Mouse (Mus musculus): ENCODE results near the gene Ptf1a. TPM values are rescaled to one million over a fixed set of nuclear protein-coding genes. Genes with fewer than 3 reads are reported as not detected.

Ptf1a gene
- total RNA-seq (2021) = not detected
- long read RNA-seq, experiment 1 = 0 reads
- long read RNA-seq, experiment 2 = 0 reads

DNA sequence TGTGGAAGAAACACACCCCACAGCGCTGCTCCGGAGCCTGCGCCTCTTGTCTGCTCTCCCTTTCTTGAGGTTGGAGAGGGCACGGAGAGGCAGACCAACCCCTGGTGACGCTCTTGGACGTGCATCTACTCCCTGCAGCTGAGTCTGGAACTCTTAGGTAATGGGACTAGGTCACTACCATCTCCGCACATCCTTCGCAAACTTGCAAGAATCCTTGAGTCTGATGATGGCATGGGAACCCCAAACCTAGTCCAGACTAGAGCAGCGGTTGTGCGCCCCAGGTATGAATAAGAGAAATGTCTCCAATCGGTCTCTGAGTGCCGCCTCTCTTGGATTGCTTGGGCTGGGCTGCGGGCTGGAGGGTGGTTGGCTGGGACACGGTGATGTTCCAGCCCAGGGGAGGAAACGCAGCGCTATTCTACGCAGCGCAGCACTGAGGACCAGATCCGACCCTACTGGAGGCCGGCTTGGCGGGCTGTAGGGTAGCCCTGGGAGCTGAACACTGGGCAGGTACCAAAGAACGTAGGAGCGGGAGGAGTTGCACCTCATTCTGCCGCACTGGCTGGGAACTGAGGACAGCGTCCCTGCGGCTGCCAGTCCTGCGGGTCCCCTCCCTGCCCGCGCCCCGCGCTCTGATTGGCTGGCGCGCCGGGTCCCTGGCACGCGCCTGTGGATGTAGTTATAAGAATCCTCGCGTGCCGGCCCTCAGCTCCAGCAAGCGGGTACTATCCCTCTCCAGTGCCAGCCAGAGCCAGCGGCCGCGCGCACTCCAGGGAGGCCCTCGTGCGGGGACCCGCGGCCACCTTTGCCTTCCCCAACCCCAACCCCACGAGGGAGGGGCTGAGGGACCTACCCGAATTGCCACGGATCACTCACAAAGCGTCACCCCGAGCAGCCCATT, at the start of gene Ptf1a:
Ptf1a (plus strand) TSS at position 733 of the 901 bp plus-strand sequence.
- DNase-seq = no peak

DNA sequence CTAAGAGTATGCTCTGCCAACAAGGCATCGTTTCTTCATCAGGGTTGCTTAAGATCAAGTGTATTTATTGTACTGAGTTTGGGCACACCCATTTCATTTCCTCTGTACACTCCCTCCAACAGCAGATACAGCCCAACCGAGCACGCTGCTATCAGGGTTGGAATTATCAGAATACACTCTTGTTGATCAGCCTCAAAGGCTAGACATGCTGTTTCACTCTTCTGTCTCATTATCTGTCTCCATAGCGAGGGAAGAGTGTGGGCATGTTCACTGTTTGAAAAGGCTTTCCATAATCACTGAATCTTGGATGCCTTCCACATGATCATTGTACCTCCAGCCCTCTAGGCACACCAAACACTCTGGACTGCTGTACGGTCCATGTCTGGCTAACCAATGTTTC, 40.1 kb upstream of the Ptf1a start:
- no peak for DNase-seq

DNA sequence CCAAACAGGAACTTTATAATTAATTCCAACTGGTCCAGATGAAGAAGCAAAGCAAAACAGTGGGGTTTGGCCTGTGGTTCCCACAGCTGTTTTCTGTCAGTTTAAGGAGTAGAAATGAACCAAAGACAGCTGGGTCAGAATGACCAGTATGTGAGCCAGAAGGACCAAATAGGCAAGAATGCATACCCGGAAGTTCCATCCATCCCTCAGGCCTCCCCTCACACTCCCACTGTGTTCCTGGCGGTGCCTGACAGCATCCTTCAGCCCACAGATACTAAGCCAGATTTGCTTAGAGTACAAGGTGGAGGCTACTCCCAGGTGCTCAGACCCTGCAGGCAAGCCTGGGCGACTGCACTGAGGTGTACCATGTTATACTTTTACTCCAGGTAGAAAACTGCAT, 38.9 kb upstream of the Ptf1a start:
- DNase-seq = no peak

DNA sequence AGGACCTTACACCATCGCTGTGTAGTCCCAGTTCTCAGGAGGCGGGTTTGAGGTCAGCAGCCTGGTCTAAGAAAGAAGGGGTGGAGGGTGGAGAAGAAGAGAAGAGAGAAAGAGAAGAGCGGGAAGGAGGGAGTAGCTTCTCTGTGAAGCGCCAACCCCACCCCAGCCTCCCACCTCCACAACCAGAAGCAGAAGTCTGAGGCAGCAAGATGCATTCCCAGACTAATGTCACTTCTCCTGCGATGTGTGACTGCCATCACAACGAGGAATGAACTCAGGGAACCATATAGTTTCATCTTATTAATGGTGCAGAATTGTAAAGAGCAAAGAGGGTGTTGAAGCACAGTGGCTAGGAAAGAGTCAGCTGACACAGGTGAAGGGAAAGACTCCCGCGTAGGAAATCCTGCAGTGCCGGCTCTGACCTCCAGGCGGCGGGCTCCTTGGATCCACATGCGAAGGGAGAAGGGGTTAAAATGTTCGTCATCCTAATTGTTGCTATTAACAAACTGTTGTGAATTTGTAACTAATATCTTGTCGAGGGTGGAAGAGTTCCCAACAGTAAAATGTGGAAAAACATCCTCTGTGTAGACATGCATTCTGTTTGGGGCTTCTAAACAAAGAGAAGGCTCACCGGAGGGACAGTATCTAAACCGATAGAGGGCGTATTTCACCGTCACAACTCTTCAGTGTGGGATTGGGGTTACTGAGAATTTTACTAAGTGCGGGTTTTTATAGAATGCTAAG, 31.1 kb upstream of the Ptf1a start:
- peak; percentile 68 for DNase-seq

DNA sequence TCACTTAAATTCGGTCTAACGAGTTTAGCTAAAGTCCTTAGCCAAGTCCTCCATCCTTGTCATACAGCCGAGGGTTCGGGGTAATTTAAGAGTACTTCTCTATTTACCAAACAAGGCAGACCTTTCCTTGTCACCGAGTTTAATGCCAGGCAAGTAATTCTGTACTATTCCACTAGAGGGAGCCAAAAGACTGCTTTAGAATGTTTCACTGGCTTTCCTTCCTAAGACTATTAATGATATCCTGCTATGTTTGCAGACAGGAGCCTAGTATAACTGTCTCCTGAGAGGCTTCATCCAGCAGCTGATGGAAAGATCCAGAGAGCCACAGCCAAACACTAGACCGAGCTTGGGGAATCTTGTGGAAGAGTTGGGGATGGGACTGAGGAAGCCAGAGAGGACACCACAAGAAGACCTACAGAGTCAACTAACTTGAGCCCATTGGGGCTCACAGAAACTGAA, 30.4 kb upstream of the Ptf1a start:
- DNase-seq = no peak

DNA sequence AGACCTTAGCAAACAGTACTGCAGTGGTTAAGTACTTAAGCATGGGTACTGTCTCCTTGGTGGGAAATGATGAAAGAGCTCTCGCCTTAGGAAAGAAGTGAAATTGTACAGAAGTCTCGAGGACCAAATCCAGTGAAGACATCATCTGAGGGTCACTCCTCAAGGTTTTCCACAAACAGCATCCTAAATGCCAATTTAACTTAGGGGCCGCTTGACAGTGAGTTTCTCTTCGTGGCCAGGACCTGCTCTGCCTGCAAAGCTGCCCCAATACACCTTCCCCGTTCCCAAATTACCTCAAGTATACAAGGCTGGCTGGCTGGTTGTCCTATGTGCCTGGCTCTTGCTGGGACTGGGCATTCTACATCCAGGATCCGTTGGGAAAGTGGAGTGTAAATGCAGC, 29.4 kb upstream of the Ptf1a start:
- no peak for DNase-seq

DNA sequence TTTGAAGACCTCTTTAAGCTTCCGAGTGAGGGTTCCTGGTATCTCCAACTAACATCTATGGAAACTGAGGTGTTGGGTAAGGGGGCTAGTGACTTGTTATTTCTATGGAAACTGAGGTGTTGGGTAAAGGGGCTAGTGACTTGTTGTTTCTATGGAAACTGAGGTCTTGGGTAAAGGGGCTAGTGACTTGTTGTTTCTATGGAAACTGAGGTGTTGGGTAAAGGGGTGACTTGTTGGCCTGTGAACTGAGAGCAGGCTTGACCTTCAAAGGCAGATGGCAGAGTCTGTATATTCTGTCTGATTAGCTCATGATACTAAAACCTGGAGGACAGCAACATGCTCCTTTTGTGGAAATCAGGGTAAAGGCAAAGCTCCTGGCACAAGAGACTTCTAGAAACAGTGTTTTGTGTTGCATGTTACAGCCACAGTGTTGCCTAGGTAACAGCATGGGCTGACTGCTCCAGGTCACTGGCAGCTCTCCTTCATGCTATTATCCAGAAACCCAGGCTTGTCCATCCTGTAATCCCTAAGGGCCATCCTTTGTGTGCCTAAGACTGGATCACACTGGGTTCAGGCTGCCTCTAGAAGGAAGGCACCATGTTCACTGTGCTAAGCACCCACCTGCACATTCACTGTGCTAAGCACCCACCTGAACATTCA, 25.6 kb upstream of the Ptf1a start:
- DNase-seq = no peak

DNA sequence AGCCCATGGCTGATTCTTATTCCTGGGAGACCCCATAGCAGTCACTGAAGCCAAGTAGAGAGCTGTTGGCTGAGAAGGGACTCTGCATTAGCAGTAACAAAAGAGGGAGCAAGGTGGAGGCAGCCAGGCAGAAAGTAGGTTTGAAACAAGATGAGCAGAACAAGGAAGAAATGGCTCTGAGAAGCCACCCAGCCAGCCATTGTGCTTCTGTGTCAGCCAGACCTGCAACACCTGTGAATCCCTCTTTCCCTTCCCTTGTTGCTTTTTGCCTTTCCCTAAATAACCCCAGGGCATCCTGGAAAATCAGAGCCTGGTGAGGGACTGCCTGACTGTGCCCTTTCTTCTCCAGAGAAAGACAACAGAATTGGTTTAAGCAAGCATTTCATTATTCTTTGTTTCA, 23.2 kb upstream of the Ptf1a start:
- no peak for DNase-seq

DNA sequence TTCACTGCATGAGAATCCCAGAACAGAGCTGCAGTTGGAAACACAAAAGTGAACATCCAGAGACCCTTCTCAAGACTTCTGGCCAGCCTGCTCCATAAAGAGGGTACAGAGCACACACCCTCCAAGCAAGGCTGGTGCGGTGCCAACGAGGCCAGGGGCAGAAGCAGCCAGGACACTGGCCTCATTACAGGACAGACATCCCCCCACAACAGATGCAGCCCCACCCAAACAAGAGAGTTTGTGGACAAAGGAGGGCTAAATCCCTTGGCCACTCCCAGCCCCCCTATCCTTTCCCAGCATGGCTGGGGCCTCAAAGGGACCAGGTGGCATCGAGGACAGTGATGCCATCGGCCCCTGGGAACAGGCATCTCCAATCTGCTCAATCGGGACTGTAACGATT, 22.4 kb upstream of the Ptf1a start:
- DNase-seq = no peak

DNA sequence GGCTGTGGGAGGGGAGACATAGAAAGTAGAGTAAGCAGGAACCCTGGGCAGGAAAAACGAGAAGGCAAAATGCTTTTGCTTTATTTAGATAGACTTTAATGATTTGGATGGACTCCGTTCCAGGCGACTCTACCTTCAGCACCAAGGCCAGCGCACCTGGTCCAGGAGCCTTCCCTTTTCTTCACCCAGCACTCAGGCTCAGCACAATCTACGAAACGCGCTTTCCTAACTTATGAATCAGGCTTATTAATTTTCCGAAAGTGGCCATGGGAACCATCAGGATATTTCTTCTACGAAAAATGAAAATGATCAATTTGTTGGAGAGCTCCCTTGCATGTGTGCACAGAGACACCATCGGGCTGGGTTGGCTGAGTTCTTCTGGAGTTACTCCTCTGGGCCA, 16.4 kb upstream of the Ptf1a start:
- DNase-seq = peak; percentile 29

DNA sequence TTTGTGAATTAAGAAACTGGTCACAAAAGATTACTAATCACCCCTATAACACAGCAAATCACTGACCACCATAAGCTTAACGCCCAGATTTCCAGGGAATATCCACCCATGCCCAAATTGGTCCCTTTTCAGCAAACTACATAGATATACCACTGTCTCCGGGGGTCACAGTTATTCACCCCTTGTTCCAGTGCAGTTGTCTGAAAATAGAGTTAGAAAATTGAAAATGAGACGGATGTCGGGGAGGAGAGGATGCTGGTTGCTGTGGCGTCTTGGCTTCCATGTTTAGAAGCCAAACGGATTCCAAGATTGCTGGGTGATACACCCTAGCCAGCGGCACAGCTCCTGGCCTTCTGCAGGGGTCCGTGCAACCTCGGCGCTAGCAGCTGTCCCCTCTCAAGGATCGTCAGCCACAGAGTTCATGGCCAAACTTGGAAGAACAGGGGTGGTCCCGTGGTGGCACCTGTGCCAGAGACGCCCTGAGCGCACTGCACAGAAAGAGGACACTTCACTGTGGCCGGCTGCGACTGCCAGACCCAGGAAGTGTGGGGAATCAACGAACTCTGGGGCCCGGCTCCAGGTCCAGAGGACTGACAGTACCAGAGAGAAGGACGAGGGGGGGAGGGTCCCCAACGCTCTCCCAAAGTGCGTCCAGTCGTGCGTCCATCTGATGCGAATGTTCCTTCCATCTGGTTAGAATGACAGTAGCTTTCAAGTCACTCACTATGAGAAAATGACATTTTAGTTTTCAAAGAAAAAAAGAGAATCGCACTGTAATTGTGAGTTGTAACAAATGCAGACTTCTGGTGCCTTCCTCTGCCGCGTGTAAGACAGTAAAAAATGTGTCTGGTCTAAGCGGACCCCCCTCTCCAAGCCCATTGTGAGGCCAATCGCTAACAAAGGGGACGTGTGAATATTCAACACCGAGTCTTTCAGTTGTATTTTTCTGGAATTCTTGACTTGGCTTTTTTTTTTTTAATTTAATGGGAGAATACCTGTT, 15.5 kb upstream of the Ptf1a start:
- no peak for DNase-seq

DNA sequence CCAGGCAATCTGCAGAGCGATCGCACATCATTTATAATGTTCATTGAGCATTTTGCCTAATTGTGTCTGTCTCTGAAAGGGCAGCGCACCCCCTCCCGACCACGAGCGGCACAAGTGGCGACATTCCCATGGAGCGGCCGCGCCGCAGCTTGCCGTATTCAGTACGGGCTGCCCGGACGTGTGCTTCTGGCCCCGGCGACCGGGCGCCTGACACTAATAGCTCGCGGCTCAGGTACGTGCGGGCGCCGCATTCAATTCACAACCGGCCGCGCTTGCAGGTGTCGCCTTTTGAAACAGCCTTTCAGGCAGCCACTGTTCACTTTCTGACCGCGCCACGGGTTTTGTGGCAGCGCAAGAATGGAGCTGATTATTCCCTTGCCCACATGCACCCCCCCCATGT, 14.7 kb upstream of the Ptf1a start:
- DNase-seq = no peak

DNA sequence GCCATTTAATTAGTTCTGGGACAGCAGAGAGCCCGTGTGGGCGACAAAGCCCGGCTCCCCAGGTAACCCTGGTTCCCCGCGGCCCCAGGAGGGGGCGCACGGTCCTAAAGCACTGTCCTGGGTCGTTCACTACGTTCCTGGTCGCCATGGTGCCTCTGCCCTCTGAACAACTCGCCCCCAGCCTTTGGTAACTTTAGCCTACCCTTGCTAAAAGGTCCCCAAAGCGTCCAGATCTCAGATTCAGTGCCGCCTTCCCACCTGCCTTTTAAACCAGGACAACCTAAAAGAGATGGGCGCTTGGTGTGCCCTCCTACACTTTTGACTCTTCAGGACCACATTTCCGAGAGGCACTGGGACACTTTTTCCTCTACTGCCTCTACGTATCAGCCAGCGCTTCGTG, 14.3 kb upstream of the Ptf1a start:
- no peak for DNase-seq

DNA sequence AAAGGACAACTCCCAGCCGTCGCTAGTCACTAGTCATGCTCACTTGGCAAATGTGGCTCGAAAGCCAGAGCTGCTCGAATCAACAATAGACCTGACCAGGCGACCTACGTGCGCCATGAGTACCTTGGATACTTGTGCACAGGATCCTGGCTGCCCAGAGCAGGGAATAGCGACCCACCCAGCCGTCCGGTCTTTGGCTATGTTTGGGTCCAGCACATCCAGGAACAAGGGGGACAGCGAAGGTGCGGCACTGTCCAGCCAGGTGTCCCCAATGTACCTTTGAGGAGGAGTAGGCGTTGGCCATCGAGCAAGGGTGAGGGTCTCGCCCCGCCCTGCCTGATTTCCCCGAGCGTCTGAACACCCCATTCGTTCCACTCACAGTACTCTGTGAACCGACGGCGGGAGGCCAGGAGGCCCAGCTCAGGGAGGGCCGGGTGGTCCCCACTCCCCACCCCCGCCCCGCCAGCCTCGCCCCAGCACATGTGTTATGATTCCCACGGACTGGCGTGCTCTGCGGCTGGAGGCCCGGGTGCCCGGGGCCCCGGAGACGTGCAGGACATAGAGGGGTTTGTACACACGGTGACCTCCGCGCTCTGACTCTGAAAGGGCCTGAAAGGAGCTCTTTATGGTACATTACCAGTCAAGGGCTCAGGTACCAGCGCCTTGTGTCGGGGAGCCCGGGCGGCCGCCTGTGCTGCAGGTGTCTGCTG, 13.7 kb upstream of the Ptf1a start:
- no peak for DNase-seq

DNA sequence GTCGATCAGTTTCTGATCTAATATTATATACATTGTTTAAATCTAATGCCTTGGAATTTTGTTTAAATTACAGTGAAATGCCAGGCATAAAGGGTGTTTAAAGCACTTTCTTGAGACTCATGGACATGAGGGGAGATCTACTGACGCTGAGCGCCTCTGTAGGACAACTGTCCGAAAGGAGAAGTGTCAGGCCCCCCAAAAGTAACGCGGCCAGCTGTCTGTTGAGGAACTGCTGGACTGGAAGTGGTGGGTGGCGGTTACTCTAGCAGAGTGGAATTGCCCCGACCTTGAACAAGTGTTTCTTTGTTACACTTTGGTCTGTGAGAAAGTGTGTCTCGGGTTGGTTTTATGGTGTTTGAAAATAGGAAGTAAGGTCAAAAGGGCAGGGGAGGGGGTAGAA, 1.1 kb upstream of the Ptf1a start:
- DNase-seq = no peak

DNA sequence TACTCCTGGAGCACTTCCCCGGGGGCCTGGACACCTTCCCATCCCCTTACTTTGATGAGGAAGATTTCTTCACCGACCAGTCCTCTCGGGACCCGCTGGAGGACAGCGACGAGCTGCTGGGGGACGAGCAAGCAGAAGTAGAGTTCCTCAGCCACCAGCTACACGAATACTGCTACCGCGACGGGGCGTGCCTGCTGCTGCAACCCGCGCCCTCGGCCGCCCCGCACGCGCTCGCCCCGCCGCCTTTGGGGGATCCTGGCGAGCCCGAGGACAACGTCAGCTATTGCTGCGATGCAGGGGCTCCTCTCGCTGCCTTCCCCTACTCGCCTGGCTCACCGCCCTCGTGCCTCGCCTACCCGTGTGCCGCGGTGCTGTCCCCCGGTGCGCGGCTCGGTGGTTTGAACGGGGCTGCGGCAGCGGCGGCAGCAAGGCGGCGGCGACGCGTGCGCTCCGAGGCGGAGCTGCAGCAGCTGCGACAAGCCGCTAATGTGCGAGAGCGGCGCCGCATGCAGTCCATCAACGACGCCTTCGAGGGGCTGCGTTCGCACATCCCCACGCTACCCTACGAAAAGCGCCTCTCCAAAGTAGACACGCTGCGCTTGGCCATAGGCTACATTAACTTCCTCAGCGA, 523 bp downstream of the Ptf1a start:
- no peak for DNase-seq

DNA sequence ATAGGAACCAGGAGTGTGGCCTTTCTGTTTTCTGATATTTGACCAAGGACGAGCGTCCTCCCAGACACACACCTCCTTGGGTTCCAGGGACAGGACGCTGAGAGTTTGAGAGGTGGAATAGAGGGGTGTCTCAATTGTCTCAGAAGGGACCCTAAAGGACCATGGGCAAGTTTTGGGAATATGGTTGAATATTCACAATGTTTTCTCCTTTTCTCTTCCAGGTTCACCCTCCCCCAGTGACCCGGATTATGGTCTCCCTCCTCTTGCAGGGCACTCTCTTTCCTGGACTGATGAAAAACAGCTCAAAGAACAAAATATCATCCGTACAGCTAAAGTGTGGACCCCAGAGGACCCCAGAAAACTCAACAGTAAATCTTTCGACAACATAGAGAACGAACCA, 1.3 kb downstream of the Ptf1a start:
- DNase-seq = no peak

DNA sequence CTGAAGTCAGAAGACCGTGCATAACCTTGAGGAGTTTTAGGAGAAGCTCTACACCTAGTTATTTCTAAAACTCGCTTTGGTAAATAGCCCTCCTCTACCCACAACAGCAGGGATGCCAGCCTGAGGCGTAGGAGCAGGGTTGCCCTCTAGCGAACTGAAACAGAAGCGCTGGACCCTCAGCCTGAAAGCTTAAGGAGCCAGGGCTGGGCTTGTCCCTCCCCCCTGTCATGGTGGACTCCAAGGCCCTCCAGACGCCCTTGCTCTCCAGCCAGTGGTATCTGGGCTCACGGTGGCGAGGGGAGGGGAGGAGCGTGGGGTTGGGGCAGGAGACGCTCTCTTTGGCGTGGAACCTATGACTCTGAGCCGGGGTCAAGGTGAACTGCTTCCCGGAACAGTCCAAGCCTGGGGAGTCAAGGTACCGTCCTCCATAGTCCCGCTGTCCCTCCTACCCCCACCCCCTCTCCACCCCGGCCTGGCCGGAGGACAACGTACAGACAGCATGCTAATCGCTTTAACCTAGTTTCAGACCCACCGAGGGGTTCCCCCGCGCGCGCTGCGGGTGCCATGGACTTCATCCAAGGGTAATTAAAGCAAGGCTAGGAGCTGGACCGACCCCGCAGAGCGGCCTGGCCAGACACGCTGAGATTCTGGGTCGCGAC, 2.7 kb downstream of the Ptf1a start:
- no peak for DNase-seq

DNA sequence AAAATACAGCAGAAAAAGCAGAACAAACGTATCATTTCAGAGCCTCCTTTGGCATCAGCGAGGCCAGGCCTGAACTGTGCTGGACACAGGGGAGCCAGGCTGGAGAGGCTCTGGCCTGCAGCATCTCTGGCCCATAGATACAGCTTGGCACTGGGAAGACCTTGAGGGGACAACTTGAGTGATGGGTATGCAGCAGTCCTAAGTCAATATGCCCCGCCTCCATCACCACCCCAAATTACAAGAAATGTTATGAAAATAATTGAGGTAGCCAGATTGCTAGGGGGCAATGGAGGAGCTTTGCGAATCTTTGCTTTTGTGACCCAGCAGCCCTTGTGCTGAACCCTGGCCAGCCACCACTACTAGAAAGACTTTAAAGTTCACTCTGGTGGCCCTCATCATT, 3.8 kb downstream of the Ptf1a start:
- no peak for DNase-seq

DNA sequence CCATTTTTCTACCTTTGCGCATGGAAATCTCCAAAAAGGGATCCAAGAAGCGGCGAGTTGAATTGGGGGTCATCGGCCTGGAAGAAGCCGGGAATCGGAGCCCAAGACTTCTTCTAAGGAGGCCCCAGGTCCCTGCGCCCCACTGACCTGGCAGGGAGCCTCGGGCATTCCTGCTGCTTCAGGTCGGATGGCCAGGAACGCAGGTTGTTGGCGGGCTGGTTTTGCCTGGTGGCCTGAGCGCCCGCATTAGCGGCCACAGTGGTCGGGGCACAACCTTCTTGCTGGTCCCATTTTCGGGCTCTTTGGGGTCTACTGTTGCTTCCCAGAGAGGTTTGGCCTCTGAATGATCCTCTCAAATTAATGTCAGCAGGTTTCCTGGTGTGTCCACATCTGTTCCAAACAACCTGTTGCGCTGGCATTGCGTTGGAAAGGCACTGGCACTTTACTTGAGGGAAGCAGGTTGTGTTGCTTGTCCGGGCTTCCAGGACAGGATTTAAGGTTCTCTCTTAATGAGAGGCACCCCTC, 7.1 kb downstream of the Ptf1a start:
- no peak for DNase-seq
